Mouse (Mus musculus) mesoderm, embryonic 11.5 days (tissue): ENCODE results near the gene Coq9.
A peak's percentile ranks its signal among the peaks of the same experiment; 100 is the strongest.
"Not testable (repeated sequence)": the region's sequence is repeated elsewhere in the genome, so short reads cannot be mapped to it uniquely, and the experiment has no call there.

Experiments
- DNase-seq: peaks from one replicate; pipeline ENCODE4 v3.0.0-alpha.2; 2012; ENCODE audit warnings: low read depth, low spot score

Gene Coq9

GRCm38 (mm10) chr8:94821381-94821780 is 16.7 kb upstream of the Coq9 start:
- DNase-seq = no peak

GRCm38 (mm10) chr8:94822637-94823560 is 15.2 kb upstream of the Coq9 start:
- peak; percentile 65 for DNase-seq

- no peak for DNase-seq
Observed at GRCm38 (mm10) chr8:94825170-94825569, 13.0 kb upstream of the Coq9 start.

GRCm38 (mm10) chr8:94826210-94826609 is 11.9 kb upstream of the Coq9 start:
- no peak for DNase-seq

GRCm38 (mm10) chr8:94828284-94828683 is 9.8 kb upstream of the Coq9 start:
- no peak for DNase-seq

- DNase-seq = not testable (repeated sequence)
Observed at GRCm38 (mm10) chr8:94833901-94834405, 4.2 kb upstream of the Coq9 start.

- DNase-seq = not testable (repeated sequence)
Observed at GRCm38 (mm10) chr8:94835751-94836150, 2.4 kb upstream of the Coq9 start.

- no peak for DNase-seq
Observed at GRCm38 (mm10) chr8:94836456-94837240, 1.5 kb upstream of the Coq9 start.

GRCm38 (mm10) chr8:94838600-94838999 is 479 bp downstream of the Coq9 start:
- DNase-seq = no peak

- no peak for DNase-seq
Observed at GRCm38 (mm10) chr8:94841183-94841582, 3.1 kb downstream of the Coq9 start.

GRCm38 (mm10) chr8:94850049-94850448 is 11.9 kb downstream of the Coq9 start:
- DNase-seq = no peak

- DNase-seq = not testable (repeated sequence)
Observed at GRCm38 (mm10) chr8:94854761-94855160, 16.6 kb downstream of the Coq9 start.

- DNase-seq = no peak
Observed at GRCm38 (mm10) chr8:94857011-94857345, 18.9 kb downstream of the Coq9 start.

GRCm38 (mm10) chr8:94857346-94858173 is 19.4 kb downstream of the Coq9 start, which contains the start of gene Polr2c:
Gene Polr2c (plus strand): TSS chr8:94857450.
- peak; percentile 88 for DNase-seq

- peak; percentile 74 for DNase-seq
Observed at GRCm38 (mm10) chr8:94861352-94861910, 23.3 kb downstream of the Coq9 start.

GRCm38 (mm10) chr8:94862487-94863220 is 24.5 kb downstream of the Coq9 start:
- no peak for DNase-seq

- DNase-seq = no peak
Observed at GRCm38 (mm10) chr8:94863897-94864673, 26.0 kb downstream of the Coq9 start.

- DNase-seq = no peak
Observed at GRCm38 (mm10) chr8:94865292-94865691, 27.2 kb downstream of the Coq9 start.

- DNase-seq = no peak
Observed at GRCm38 (mm10) chr8:94866921-94867320, 28.8 kb downstream of the Coq9 start.

- DNase-seq = no peak
Observed at GRCm38 (mm10) chr8:94869146-94869545, 31.0 kb downstream of the Coq9 start.
